In the genomic region with DNA sequence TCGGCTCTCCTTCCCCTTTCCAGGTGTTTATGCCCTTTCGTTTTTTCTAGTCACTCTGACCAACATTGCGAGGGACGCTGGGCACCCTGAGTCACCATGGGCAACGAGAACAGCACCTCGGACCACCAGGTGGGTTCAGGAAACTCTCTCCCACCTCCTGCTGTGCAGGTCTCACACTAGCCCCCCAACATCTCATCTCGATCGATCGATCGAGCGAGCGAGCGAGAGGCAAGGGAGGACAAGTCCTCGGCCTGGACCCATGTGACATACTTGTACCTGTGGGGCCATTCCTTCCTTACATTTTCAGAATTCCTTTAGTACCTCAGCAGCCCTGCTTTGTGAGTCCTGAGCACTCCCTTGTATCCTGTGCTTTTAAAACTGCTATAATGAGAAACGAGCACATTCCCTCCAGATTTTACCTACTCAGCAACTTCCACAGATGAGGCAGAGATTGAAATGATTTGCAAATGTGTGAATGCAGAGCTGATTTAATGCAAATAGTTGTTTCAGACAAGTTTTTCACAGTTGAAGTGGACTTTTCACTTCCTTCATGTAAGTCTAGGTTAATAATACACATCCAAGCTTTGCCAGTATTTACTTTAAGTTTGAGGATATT, we compare ENCODE assay signal across 8 mouse cellular contexts. TPM values are rescaled to one million over a fixed set of nuclear protein-coding genes. Genes with fewer than 3 reads are reported as not detected.
DNase-seq lines count a peak whose midpoint lies in the region; ATAC-seq lines count a peak whose summit lies in the region.

A gene (plus strand): TSS at position 51 of the 616 bp plus-strand sequence.

- 0 out of 2 replicates have a peak, but pooled peaks cover 2% of the 10 kb centered on the region for H3K36me3 ChIP-seq in intestine, embryonic 16.5 days (ENCODE audit: control insufficient read depth, insufficient read depth, low read length)

- H3K9me3 ChIP-seq in intestine, embryonic 16.5 days (ENCODE audit: control insufficient read depth, low read length) = 0 out of 2 replicates have a peak, but pooled peaks cover 4% of the 10 kb centered on the region

- no peak for DNase-seq in adrenal gland, adult 18-20 months (ENCODE audit: low spot score in 2 of 2)
- no peak for DNase-seq in adrenal gland, adult (ENCODE audit: inconsistent age in 2 of 2, low spot score in 1 of 2)
- no peak for DNase-seq in adrenal gland, adult 8-10 months
- DNase-seq in gastrocnemius, postnatal 10 days = no peak
- DNase-seq in frontal cortex, postnatal 36 days (ENCODE audit: low spot score in 2 of 2) = no peak
- DNase-seq in thymus, postnatal 4 days = no peak

- peak within 1 kb of the TSS; percentile 58 for H3K4me2 ChIP-seq in intestine, embryonic 16.5 days (ENCODE audit: low read depth, low read length)

- no peaks in the 10 kb centered on the region; the same call in 1 of the 2 replicates for H3K4me1 ChIP-seq in intestine, embryonic 16.5 days (ENCODE audit: control insufficient read depth, insufficient read depth, low read length)

- 26% methylated on average over 15 of the region's 15 CpGs for WGBS in intestine, embryonic 16.5 days

- H3K27me3 ChIP-seq in intestine, embryonic 16.5 days (replicated peaks; ENCODE audit: control insufficient read depth, insufficient read depth, low read length) = no peaks in the 10 kb centered on the region

- peak within 1 kb of the TSS; percentile 25; the same call in 1 of the 2 replicates for H3K27ac ChIP-seq in intestine, embryonic 16.5 days (ENCODE audit: low read length)

- H3K4me3 ChIP-seq in intestine, embryonic 16.5 days (ENCODE audit: low read length) = peak within 1 kb of the TSS; percentile 34

- peak within 1 kb of the TSS; percentile 50 for H3K9ac ChIP-seq in intestine, embryonic 16.5 days (ENCODE audit: low read depth, low read length)

- no peak for ATAC-seq in intestine, embryonic 16.5 days
- peak; percentile 15; the same call in 1 of the 2 replicates for ATAC-seq in megakaryocyte, adult 5-6 weeks (ENCODE audit: poor library complexity, severe bottlenecking)

RNA-seq across cellular contexts. Expression of the gene that starts here (rescaled TPM):
- 10 to 100 TPM; 32.3 to 33.3 TPM for total RNA-seq in adrenal gland, adult 18-20 months (2021)
- 10 to 100 TPM; 38.1 to 63.0 (median 49.3) TPM for total RNA-seq in adrenal gland, adult 8-10 months (2022)
- 100 to 1,000 TPM; 187 to 199 TPM for total RNA-seq in gastrocnemius, postnatal 10 days (2021)
- 27.4 and 30.0 TPM in 2 replicates for polyA plus RNA-seq in intestine, embryonic 16.5 days (2015; fragmentation: Nextera tagmentation; extraction: Ambion mirVana)
- total RNA-seq in megakaryocyte, adult 5-6 weeks (2015) = 0.38 and 1.8 TPM in 2 replicates
- total RNA-seq in megakaryocyte, adult 5-6 weeks (2017) = 0.16 and 0.22 TPM in 2 replicates

Comparison
In these comparisons a context has a peak if more than half of its experiments do, and no peak if none do; other contexts are left out.
1. RNA of the gene that starts here (total RNA-seq): 187 to 199 TPM in gastrocnemius, postnatal 10 days, 38.1 to 63.0 TPM in adrenal gland, adult 8-10 months and 32.3 to 33.3 TPM in adrenal gland, adult 18-20 months; 0.16 to 1.8 TPM in megakaryocyte, adult 5-6 weeks; every median in the first group is over 10 times any median in the second.